Mouse (Mus musculus): ENCODE results near the gene Ipcef1. TPM values are rescaled to one million over a fixed set of nuclear protein-coding genes. Genes with fewer than 3 reads are reported as not detected.
"Not testable (repeated sequence)": the region's sequence is repeated elsewhere in the genome, so short reads cannot be mapped to it uniquely, and the experiment has no call there.

Ipcef1 gene
- polyA plus RNA-seq, 1 experiment from 2014 or later, result 0.30 TPM

GRCm38 (mm10) chr10:6900126-6900525, 152.2 kb downstream of the Ipcef1 start:
- TF ChIP-seq CTCF (IDR thresholded peaks at IDR 0.05; ENCODE audit: low read depth), result no peak
- TF ChIP-seq EP300 (optimal IDR thresholded peaks at IDR 0.05), result no peak
- Histone ChIP-seq H3K4me3 (ENCODE audit: low read depth, low read length) (no peak overlapping the region), H3K27me3 (ENCODE audit: control insufficient read depth, insufficient read depth, low read length) (no peaks in the 10 kb centered on the region), H3K9me3 (ENCODE audit: control insufficient read depth, low read length) (no peaks in the 10 kb centered on the region), H3K27ac (replicated peaks) (no peak overlapping the region), H3K4me2 (replicated peaks; ENCODE audit: low read depth) (no peak overlapping the region), H3K4me1 (replicated peaks; ENCODE audit: control insufficient read depth, insufficient read depth) (no peaks in the 10 kb centered on the region), H3K36me3 (ENCODE audit: control insufficient read depth, insufficient read depth, low read length) (no peaks in the 10 kb centered on the region), H3K9ac (ENCODE audit: low read length) (no peak overlapping the region)
- WGBS, result 91% methylated on average over 4 of the region's 4 CpGs
- DNase-seq (ENCODE audit: low spot score) (no peak), ATAC-seq (ENCODE audit: low FRiP score, low TSS enrichment) (no peak)

DNA sequence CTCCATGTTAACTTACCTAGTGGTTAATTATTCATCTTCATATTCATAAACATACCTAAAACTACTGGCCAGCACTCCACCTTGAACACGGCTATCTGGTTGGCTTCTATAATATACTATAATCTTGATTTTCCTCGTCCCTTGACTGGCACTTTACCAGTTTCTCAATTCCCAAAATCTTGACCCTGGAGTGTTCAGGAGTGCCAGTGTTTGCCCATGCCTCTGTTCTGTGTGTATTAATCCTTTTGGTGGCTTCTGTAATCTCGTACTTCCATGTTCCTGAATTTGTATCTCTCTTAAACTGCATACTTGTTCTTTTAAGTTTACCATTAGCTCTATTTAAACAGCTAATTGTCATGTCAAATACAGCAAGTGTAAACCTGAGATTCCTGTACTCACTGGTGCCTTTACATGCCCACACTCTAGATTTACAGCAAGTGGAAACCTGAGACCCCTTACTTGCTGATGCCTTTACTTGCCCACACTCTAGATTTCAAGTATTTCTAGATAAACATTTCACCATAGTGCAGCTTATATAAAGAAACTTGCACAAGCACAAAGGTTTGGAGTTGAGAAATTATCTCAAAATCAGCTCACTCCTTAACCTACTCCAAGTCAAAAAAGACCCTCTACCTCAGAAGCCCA, 155.5 kb downstream of the Ipcef1 start:
- DNase-seq (ENCODE audit: low spot score) (no peak), ATAC-seq (ENCODE audit: low FRiP score, low TSS enrichment) (no peak)
- H3K27me3 ChIP-seq (ENCODE audit: control insufficient read depth, insufficient read depth, low read length), result no peaks in the 10 kb centered on the region
- H3K4me1 ChIP-seq (replicated peaks; ENCODE audit: control insufficient read depth, insufficient read depth), result no peaks in the 10 kb centered on the region
- H3K9me3 ChIP-seq (ENCODE audit: control insufficient read depth, low read length), result no peaks in the 10 kb centered on the region
- TF ChIP-seq CTCF (IDR thresholded peaks at IDR 0.05; ENCODE audit: low read depth), result no peak
- no peak for TF ChIP-seq EP300 (optimal IDR thresholded peaks at IDR 0.05)
- no peak overlapping the region for H3K9ac ChIP-seq (ENCODE audit: low read length)
- H3K4me3 ChIP-seq (ENCODE audit: low read depth, low read length), result no peak overlapping the region
- no peaks in the 10 kb centered on the region for H3K36me3 ChIP-seq (ENCODE audit: control insufficient read depth, insufficient read depth, low read length)
- no peak overlapping the region for H3K27ac ChIP-seq (replicated peaks)
- H3K4me2 ChIP-seq (replicated peaks; ENCODE audit: low read depth), result no peak overlapping the region
- WGBS, result 51% methylated on average over 3 of the region's 3 CpGs

DNA sequence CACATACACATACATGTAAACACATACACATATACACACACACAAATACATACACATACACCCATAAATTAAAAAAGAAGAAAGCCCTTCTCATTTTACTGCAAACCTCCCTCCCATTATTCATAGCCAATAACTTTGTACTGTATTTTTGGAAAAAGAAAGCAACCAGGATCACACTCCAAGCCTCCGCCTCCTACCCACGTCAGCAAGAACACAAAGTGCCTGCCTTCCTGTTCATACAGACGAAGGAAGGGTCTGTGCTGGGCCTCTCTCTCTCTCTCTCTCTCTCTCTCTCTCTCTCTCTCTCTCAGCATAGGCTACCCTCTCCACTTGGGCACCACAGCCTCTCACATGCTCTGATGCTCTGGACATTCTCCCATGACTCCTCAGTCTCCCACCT, 156.5 kb downstream of the Ipcef1 start:
- TF ChIP-seq CTCF (IDR thresholded peaks at IDR 0.05; ENCODE audit: low read depth) (no peak), EP300 (optimal IDR thresholded peaks at IDR 0.05) (no peak)
- DNase-seq (ENCODE audit: low spot score) (no peak), ATAC-seq (ENCODE audit: low FRiP score, low TSS enrichment) (no peak)
- Histone ChIP-seq H3K9ac (ENCODE audit: low read length) (no peak overlapping the region), H3K9me3 (ENCODE audit: control insufficient read depth, low read length) (no peaks in the 10 kb centered on the region), H3K4me3 (ENCODE audit: low read depth, low read length) (no peak overlapping the region), H3K27me3 (ENCODE audit: control insufficient read depth, insufficient read depth, low read length) (no peaks in the 10 kb centered on the region), H3K4me2 (replicated peaks; ENCODE audit: low read depth) (no peak overlapping the region), H3K27ac (replicated peaks) (no peak overlapping the region), H3K4me1 (replicated peaks; ENCODE audit: control insufficient read depth, insufficient read depth) (no peaks in the 10 kb centered on the region), H3K36me3 (ENCODE audit: control insufficient read depth, insufficient read depth, low read length) (no peaks in the 10 kb centered on the region)
- WGBS, result 76% methylated on average over 3 of the region's 3 CpGs

GRCm38 (mm10) chr10:6890348-6891009, 161.8 kb downstream of the Ipcef1 start:
- no peak for TF ChIP-seq CTCF (IDR thresholded peaks at IDR 0.05; ENCODE audit: low read depth)
- no peak for TF ChIP-seq EP300 (optimal IDR thresholded peaks at IDR 0.05)
- Histone ChIP-seq H3K9ac (ENCODE audit: low read length) (no peak overlapping the region), H3K27me3 (ENCODE audit: control insufficient read depth, insufficient read depth, low read length) (no peaks in the 10 kb centered on the region), H3K27ac (replicated peaks) (no peak overlapping the region), H3K4me1 (replicated peaks; ENCODE audit: control insufficient read depth, insufficient read depth) (no peaks in the 10 kb centered on the region), H3K4me3 (ENCODE audit: low read depth, low read length) (no peak overlapping the region), H3K4me2 (replicated peaks; ENCODE audit: low read depth) (no peak overlapping the region), H3K36me3 (ENCODE audit: control insufficient read depth, insufficient read depth, low read length) (no peaks in the 10 kb centered on the region), H3K9me3 (ENCODE audit: control insufficient read depth, low read length) (no peaks in the 10 kb centered on the region)
- 59% methylated on average over 5 of the region's 5 CpGs for WGBS
- no peak for DNase-seq (ENCODE audit: low spot score)
- ATAC-seq (ENCODE audit: low FRiP score, low TSS enrichment), result no peak

GRCm38 (mm10) chr10:6889640-6890245, 162.5 kb downstream of the Ipcef1 start:
- no peaks in the 10 kb centered on the region for H3K4me1 ChIP-seq (replicated peaks; ENCODE audit: control insufficient read depth, insufficient read depth)
- TF ChIP-seq EP300 (optimal IDR thresholded peaks at IDR 0.05), result no peak
- no peak for TF ChIP-seq CTCF (IDR thresholded peaks at IDR 0.05; ENCODE audit: low read depth)
- no peaks in the 10 kb centered on the region for H3K36me3 ChIP-seq (ENCODE audit: control insufficient read depth, insufficient read depth, low read length)
- H3K27me3 ChIP-seq (ENCODE audit: control insufficient read depth, insufficient read depth, low read length), result no peaks in the 10 kb centered on the region
- DNase-seq (ENCODE audit: low spot score) (no peak), ATAC-seq (ENCODE audit: low FRiP score, low TSS enrichment) (no peak)
- H3K27ac ChIP-seq (replicated peaks), result no peak overlapping the region
- H3K4me3 ChIP-seq (ENCODE audit: low read depth, low read length), result no peak overlapping the region
- WGBS, result 27% methylated on average over 5 of the region's 5 CpGs
- H3K9ac ChIP-seq (ENCODE audit: low read length), result no peak overlapping the region
- no peak overlapping the region for H3K4me2 ChIP-seq (replicated peaks; ENCODE audit: low read depth)
- no peaks in the 10 kb centered on the region for H3K9me3 ChIP-seq (ENCODE audit: control insufficient read depth, low read length)

GRCm38 (mm10) chr10:6885460-6885859, 166.8 kb downstream of the Ipcef1 start:
- WGBS, result 0% methylated on average over 1 of the region's 1 CpGs
- no peaks in the 10 kb centered on the region for H3K36me3 ChIP-seq (ENCODE audit: control insufficient read depth, insufficient read depth, low read length)
- no peaks in the 10 kb centered on the region for H3K4me1 ChIP-seq (replicated peaks; ENCODE audit: control insufficient read depth, insufficient read depth)
- H3K4me3 ChIP-seq (ENCODE audit: low read depth, low read length), result no peak overlapping the region
- H3K9me3 ChIP-seq (ENCODE audit: control insufficient read depth, low read length), result no peaks in the 10 kb centered on the region
- no peak overlapping the region for H3K9ac ChIP-seq (ENCODE audit: low read length)
- no peak overlapping the region for H3K4me2 ChIP-seq (replicated peaks; ENCODE audit: low read depth)
- DNase-seq (ENCODE audit: low spot score) (no peak), ATAC-seq (ENCODE audit: low FRiP score, low TSS enrichment) (no peak)
- H3K27ac ChIP-seq (replicated peaks), result no peak overlapping the region
- no peaks in the 10 kb centered on the region for H3K27me3 ChIP-seq (ENCODE audit: control insufficient read depth, insufficient read depth, low read length)
- peak; percentile 80 for TF ChIP-seq CTCF (IDR thresholded peaks at IDR 0.05; ENCODE audit: low read depth)
- TF ChIP-seq EP300 (optimal IDR thresholded peaks at IDR 0.05), result no peak

DNA sequence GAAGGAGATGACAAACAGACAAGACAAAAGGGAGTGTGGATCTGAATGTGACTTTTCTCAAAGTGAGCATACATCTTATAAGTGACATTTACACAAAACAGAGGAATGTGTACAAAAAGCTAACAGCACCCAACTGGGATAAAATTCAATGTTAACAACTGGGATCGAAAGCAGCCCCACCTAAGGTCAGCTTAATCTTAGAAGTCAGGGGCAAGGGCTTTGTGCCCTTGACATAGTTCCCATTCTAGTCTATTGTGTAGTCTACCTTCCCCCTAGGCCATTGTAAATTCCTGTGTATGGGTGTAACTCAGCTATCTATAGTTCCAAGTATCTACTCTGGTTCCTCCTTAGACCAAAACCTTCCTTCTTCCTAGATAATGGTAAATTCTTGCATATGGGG, 170.2 kb downstream of the Ipcef1 start:
- not testable (repeated sequence) for H3K27ac ChIP-seq (replicated peaks); H3K4me2 ChIP-seq (replicated peaks; ENCODE audit: low read depth); ATAC-seq (ENCODE audit: low FRiP score, low TSS enrichment); H3K9ac ChIP-seq (ENCODE audit: low read length); DNase-seq (ENCODE audit: low spot score); H3K4me1 ChIP-seq (replicated peaks; ENCODE audit: control insufficient read depth, insufficient read depth); H3K36me3 ChIP-seq (ENCODE audit: control insufficient read depth, insufficient read depth, low read length); H3K9me3 ChIP-seq (ENCODE audit: control insufficient read depth, low read length); H3K4me3 ChIP-seq (ENCODE audit: low read depth, low read length); H3K27me3 ChIP-seq (ENCODE audit: control insufficient read depth, insufficient read depth, low read length)
- 69% methylated on average over 1 of the region's 1 CpGs for WGBS
